Mouse (Mus musculus) liver, embryonic 14 days (tissue): Measurements from ENCODE around the gene Eif3f. TPM values are rescaled to one million over a fixed set of nuclear protein-coding genes. Genes with fewer than 3 reads are reported as not detected.

Experiments
- polyA plus RNA-seq: library from polyadenylated mRNA; depleted of rRNA; stranded (reverse); fragments of >200 nt; gene quantifications from 2 replicates; pipeline ENCODE4 v1.2.3, GENCODE M21; 2012; rRNA removed

Eif3f gene
- 34.0 and 41.1 TPM in 2 replicates for polyA plus RNA-seq

DNA sequence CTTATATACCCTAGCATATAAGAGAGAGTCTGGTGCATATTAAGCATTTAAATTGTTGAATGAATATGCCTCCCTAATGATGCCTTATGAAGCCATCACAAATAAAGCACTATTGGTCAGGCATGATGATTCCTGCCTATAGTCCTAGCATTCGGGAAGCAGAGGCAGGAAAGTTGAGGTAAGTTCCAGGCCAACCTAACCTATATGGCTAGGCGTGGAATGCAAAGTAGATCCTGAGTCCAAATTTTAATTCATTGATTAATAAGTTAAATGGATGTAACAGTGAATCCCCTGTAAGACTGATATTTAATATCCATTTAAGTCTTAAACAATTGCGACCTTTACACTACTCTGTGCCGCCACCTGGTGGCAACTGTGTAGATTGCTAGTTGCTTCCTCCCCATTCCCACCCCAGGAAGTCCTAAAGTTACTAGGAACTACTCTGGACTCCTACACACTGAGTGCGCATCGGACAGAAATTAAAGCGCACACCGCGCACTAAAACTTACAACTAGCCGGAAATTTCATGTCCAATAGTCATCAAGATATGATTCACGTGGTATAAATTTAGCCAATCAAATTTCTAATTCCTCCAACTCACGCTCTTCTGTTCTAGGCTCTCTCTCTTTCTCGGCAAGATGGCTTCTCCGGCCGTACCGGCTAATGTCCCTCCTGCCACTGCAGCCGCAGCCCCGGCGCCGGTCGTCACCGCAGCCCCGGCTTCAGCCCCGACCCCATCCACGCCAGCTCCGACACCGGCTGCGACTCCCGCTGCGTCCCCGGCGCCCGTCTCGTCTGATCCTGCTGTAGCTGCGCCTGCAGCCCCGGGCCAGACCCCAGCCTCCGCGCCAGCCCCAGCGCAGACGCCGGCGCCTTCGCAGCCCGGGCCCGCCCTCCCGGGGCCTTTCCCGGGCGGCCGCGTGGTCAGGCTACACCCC, at the start of gene Eif3f:
TSS of gene Eif3f (plus strand) at position 624 of the 938 bp plus-strand sequence.

DNA sequence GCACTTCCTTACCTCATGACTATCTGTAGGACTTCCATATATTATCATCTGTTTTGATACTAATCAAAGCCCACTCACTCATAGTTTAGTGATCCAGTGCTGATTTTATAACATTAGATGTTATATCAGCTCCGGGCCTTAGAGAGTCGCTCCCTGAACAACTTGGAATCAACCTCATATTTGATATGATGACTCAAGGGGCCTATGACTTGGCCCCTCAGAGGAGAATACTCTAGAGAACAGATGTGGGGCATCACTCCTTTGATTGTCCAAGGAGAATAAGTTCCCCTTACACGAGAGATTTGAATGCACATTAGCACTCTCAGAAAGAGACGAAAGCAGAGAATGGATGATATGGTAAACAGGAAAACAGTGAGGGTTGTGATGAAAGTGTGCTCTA, 49.3 kb upstream of the Eif3f start, which contains the start of gene Olfr518:
TSS of gene Olfr518 (minus strand) at position 101 of the 400 bp plus-strand sequence.

DNA sequence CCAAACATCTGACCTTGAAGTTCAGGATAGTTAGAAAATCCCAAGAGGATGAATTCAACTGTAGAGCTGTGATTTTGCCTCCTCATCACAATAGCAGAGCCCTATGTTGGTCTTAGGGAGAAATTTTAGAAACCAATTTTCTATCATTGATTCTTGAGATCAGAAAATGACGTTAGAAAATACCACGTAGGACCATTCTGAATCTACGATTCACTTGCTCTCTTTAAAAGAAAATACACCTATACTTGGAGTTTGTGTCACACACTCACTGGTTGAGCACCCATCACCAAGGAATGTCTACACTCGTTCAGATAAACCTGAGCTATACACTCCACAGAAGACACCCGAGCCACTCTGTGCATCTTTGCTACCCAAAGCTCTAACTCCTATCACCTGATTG, 39.9 kb upstream of the Eif3f start, which contains the start of gene Olfr519:
TSS of gene Olfr519 (minus strand) at position 101 of the 400 bp plus-strand sequence.

DNA sequence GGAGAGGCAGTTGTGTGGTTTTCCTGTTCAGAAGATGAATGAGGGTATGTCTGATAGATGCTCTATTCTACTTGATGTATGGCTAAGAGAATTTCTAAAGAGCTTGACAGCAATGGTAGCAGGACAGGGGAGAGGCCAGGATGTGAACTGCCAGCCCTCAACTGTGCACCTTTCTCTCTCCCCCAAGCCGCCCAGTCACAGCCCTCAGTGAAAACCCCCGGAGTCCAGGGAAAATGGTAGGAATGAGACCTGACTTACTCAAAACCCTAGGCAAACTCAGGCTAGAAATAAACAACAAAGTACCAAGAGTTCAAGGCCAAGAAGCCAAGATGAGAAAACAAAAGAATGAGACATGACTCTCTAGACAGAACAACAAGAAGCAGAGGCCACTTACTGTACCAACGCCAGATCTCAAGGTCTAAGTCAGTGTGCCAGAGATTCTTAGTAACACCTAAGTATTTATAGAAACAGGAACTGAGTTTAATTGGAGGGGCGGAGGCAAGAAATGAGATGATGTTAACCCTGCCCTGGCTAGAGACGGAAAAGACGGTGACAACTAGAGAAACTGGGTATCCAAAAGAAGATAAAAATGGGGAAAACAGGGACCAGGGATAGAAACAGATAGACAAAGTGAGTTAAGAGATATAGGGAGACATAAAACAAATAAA, 4.4 kb upstream of the Eif3f start, which contains the start of gene Nlrp10:
TSS of gene Nlrp10 (minus strand) at position 453 of the 668 bp plus-strand sequence.

DNA sequence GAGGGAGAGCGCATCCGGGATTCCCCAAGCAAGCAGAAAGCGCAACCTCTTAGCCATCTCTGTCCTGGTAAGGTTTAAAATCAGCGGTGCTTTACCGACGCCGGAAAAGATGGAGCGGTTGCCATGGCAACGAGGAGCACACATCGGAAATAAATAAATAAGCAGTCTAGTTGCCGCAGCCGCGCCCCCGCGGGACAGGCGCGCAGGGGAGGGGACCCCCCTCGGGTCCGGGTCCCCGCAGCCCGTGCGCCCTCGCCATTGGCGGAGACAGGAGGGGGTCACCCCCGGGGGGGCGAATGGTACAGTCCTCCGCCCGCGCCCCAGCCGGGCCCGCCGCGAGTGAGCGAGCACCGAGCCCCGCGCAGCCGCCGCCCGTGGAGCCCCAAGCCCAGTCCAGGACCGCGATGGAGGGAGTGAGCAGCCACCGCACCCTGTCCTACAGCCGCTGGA, 16.1 kb downstream of the Eif3f start, which contains the start of gene Tub:
TSS of gene Tub (plus strand) at position 27 of the 450 bp plus-strand sequence.

Other genes with a start within 250 kb of the Eif3f start
- gene Olfr512, start 221.1 kb upstream of the Eif3f start, polyA plus RNA-seq = not detected in 2 replicates
- gene Olfr513, start 183.4 kb upstream of the Eif3f start, polyA plus RNA-seq = not detected in 2 replicates
- gene Olfr514, start 108.4 kb upstream of the Eif3f start, polyA plus RNA-seq = not detected in 2 replicates
- not detected in 2 replicates for gene Olfr516, start 83.9 kb upstream of the Eif3f start, polyA plus RNA-seq
- not detected in 2 replicates for gene Olfr517, start 62.0 kb upstream of the Eif3f start, polyA plus RNA-seq
- not detected in 2 replicates for gene Olfr518, start 49.4 kb upstream of the Eif3f start, polyA plus RNA-seq
- gene Olfr519, start 40.0 kb upstream of the Eif3f start, polyA plus RNA-seq = not detected in 2 replicates
- gene Nlrp10, start 4.2 kb upstream of the Eif3f start, polyA plus RNA-seq = 0.01 and 0.02 TPM in 2 replicates
- 0.03 and 0.16 TPM in 2 replicates for gene Tub, start 15.9 kb downstream of the Eif3f start, polyA plus RNA-seq
- gene Ric3, start 148.9 kb downstream of the Eif3f start, polyA plus RNA-seq = 0.34 and 0.37 TPM in 2 replicates
- 0.56 and 0.88 TPM in 2 replicates for gene Lmo1, start 240.8 kb downstream of the Eif3f start, polyA plus RNA-seq